Mouse (Mus musculus) lung, adult 2 months (tissue): Measurements from ENCODE around the gene Gm7980.
"Not testable (repeated sequence)": the region's sequence is repeated elsewhere in the genome, so short reads cannot be mapped to it uniquely, and the experiment has no call there.

Source experiments
- CTCF ChIP-seq: fragments of 200-500 bp; IDR thresholded peaks from 2 replicates; pipeline ENCODE4 v1.5.1; 2011; ENCODE audit warnings: mild to moderate bottlenecking, low read length, control low read depth; ENCODE audit not compliant: insufficient read depth
- POLR2A ChIP-seq: fragments of 200-500 bp; IDR thresholded peaks from 2 replicates; pipeline ENCODE4 v1.6.1; 2011; ENCODE audit warnings: low read depth, mild to moderate bottlenecking, control low read depth, low read length, borderline replicate concordance; ENCODE audit errors: extremely low read depth

DNA sequence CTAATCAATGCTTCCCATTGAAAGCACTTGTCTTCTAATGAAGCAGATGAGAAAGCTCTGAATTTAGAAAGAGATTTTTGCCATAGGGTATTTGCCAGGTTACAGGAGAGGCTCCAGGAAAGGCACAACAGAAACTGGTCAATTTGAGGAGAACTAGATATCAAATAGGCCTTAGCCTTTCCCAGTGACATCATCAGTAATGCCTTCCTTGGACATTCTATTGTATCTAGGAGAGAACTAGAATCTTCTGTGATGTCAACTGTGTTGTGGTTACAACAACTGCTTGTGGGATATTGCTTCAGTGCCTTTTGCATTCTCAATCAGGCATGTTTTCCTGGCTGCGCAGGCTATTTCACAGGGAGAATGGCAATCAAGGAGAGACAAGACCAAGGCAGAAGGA, 17.6 kb upstream of the Gm7980 start, which contains the start of gene 1700049E17Rik1:
- not testable (repeated sequence) for TF ChIP-seq CTCF, POLR2A
